Mouse (Mus musculus) lung, embryonic 14.5 days (tissue): ENCODE results near the gene Rnaset2b. TPM values are rescaled to one million over a fixed set of nuclear protein-coding genes. Genes with fewer than 3 reads are reported as not detected.
"Not testable (repeated sequence)": the region's sequence is repeated elsewhere in the genome, so short reads cannot be mapped to it uniquely, and the experiment has no call there.

Source experiments
- ATAC-seq: fragments of 200-750 bp; cut with Nextera tagmentation; 2 replicates; pipeline ENCODE4 v1.8.0; 2017; ENCODE audit warnings: mild to moderate bottlenecking, moderate TSS enrichment, moderate library complexity; ENCODE audit not compliant: insufficient read depth
- DNase-seq: peaks from one replicate; pipeline ENCODE4 v3.0.0-alpha.2; 2015
- H3K27ac ChIP-seq: fragments of 300-500 bp; sonication (generic); 2 replicates; pipeline ENCODE4 v1.5.1; 2014; ENCODE audit warnings: low read depth, mild to moderate bottlenecking, moderate library complexity
- H3K27me3 ChIP-seq: fragments of 300-500 bp; sonication (generic); 2 replicates; pipeline ENCODE4 v1.6.1; 2014; ENCODE audit warnings: low read length, control low read depth; ENCODE audit not compliant: insufficient read depth
- H3K36me3 ChIP-seq: fragments of 300-500 bp; sonication (generic); 2 replicates; pipeline ENCODE4 v1.6.1; 2014; ENCODE audit warnings: control low read depth; ENCODE audit not compliant: insufficient read depth
- H3K4me1 ChIP-seq: fragments of 300-500 bp; sonication (generic); 2 replicates; pipeline ENCODE4 v1.6.1; 2014; ENCODE audit warnings: antibody characterized with exemption, control low read depth; ENCODE audit not compliant: insufficient read depth
- H3K4me2 ChIP-seq: fragments of 300-500 bp; sonication (generic); 2 replicates; pipeline ENCODE4 v1.6.1; 2014; ENCODE audit warnings: mild to moderate bottlenecking
- H3K4me3 ChIP-seq: fragments of 300-500 bp; sonication (generic); 2 replicates; pipeline ENCODE4 v1.5.1; 2014; ENCODE audit warnings: low read depth, low read length
- H3K9ac ChIP-seq: fragments of 300-500 bp; sonication (generic); 2 replicates; pipeline ENCODE4 v1.6.1; 2014
- H3K9me3 ChIP-seq: fragments of 300-500 bp; sonication (generic); 2 replicates; pipeline ENCODE4 v1.6.1; 2016; ENCODE audit warnings: low read depth, low read length, control low read depth
- WGBS: fragments of 180-500 bp; shearing (Covaris S2); extraction: QIAGEN DNeasy Blood & Tissue Kit; methylation state at CpG from one replicate; pipeline ENCODE4 v1.1.7; 2014; 5-methylcytosine and 5-hydroxymethylcytosine counted together
- polyA plus RNA-seq: library from polyadenylated mRNA; unstranded; fragments of >200 nt; fragmentation: Nextera tagmentation; extraction: Ambion mirVana; gene quantifications from 2 replicates; pipeline ENCODE4 v1.2.1, GENCODE M21; 2014

Gene Rnaset2b
- polyA plus RNA-seq, 1 experiment from 2014 or later: 220 TPM

GRCm38 (mm10) chr17:6980144-6980543 is 9.7 kb downstream of the Rnaset2b start:
- not testable (repeated sequence) for H3K27me3 ChIP-seq, H3K4me1 ChIP-seq, H3K9ac ChIP-seq, H3K9me3 ChIP-seq, DNase-seq, H3K4me2 ChIP-seq, ATAC-seq, H3K27ac ChIP-seq, H3K36me3 ChIP-seq, H3K4me3 ChIP-seq
- 93% methylated on average over 5 of the region's 8 CpGs for WGBS

DNA sequence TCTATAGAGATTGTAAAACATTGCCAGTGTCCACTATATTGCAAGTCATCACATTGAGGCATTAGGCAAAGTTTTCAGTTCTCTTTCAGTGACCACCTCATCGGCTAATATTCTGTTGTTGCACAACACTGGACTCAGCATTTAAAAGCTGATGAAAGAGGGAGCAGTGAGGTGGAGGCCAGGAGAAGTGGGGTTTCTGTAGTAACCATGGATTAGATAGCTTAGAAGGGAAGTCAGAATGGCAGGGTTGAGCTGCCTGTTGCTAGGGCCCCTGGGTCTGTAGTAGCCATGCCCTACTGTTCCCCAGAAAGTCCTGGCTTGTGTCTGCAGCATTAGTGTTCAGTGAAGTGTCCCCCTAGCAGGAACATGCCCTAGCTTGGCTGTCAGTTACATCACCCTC is 15.7 kb downstream of the Rnaset2b start:
- not testable (repeated sequence) for H3K27ac ChIP-seq, H3K9ac ChIP-seq, H3K4me3 ChIP-seq, H3K36me3 ChIP-seq, H3K9me3 ChIP-seq, H3K27me3 ChIP-seq, H3K4me2 ChIP-seq, ATAC-seq, DNase-seq, H3K4me1 ChIP-seq
- 92% methylated on average over 1 of the region's 1 CpGs for WGBS

GRCm38 (mm10) chr17:6995504-6995903 is 25.1 kb downstream of the Rnaset2b start:
- no CpG with 5 or more reads among the region's 6 CpGs for WGBS
- not testable (repeated sequence) for ATAC-seq

GRCm38 (mm10) chr17:6996826-6997225 is 26.4 kb downstream of the Rnaset2b start:
- not testable (repeated sequence) for H3K4me1 ChIP-seq, H3K4me2 ChIP-seq, ATAC-seq, H3K9me3 ChIP-seq, DNase-seq, H3K27ac ChIP-seq, H3K36me3 ChIP-seq, H3K27me3 ChIP-seq, H3K4me3 ChIP-seq, H3K9ac ChIP-seq
- WGBS: 78% methylated on average over 8 of the region's 8 CpGs

More at GRCm38 (mm10) chr17:6995504-6995903, 25.1 kb downstream of the Rnaset2b start:
- DNase-seq, H3K27ac ChIP-seq, H3K9ac ChIP-seq, H3K9me3 ChIP-seq, H3K4me2 ChIP-seq, H3K36me3 ChIP-seq, H3K4me3 ChIP-seq, H3K27me3 ChIP-seq, H3K4me1 ChIP-seq: not testable (repeated sequence)

DNA sequence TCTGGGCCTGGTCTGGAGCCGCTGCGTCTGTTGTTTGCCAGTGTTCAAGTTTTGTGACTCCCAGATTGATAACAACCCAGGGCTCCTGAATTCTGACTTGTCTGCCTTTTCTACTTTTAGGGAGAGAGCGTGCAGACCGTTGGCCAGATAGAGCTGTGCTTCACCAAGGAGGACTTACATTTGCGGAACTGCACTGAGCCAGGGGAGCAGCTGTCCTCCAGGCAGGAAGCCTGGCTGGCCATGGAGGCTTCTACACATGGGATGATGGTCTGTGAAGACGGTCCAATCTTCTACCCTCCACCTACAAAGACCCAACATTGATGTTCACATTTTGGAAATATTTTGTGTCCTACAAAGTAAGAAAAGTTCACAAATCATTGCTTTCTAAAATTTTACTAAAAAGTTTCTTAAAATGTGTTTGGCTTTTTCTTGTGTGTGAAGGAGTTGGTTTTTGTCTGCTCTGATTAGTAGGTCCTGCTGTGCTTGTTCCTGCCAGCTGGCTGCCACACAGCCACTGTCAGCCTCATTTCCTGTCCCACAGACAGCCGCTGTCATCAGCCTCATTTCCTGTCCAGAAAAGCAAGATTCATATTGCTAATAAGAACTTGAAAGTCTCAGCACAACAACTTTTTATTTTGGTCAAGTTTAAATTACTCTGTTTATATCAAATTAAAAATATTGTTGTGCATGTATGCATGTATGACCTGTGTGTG is 27.5 kb downstream of the Rnaset2b start:
- not testable (repeated sequence) for H3K9ac ChIP-seq, H3K27me3 ChIP-seq, DNase-seq, H3K4me2 ChIP-seq, ATAC-seq, H3K27ac ChIP-seq, H3K4me3 ChIP-seq, H3K9me3 ChIP-seq, H3K36me3 ChIP-seq, H3K4me1 ChIP-seq
- WGBS: 80% methylated on average over 1 of the region's 7 CpGs

DNA sequence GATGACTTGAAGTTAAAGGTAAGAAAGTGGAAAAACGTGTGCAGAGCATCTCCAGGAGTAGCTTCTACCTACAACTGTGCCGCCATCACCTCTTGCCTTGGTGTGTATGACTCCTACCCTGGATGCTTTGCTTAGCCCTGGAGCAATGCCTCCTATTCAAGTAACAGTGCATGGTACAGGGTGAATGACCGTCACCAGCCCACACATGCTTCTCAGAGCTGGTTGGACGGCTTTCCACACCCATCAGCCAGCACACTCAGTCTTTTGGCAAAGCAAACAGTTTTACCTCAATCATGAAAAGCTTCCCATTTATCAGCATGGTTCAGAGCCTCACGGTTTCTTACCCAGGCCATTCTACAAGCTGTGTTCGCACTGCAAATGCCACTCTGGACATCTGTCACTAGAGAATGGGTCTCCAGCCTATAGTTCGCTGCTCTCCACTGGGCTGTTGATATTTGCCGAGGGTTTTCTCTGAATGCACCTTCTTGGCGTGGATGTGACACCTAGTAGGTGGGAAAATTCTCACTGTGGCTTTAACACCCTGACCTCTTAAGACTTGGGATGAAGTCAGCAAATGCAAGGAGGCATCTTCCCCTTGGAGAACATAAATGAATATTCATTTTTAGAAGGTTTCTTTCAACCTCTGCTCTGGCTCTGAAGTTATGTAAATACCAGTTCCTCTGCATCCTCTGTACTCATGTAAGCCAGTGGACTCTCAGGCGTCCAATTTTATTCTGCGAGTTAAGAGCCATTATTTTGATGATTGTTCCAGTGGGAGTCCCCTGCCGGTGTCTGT is 31.6 kb downstream of the Rnaset2b start:
- not testable (repeated sequence) for H3K4me3 ChIP-seq, H3K4me2 ChIP-seq, DNase-seq, H3K27me3 ChIP-seq, H3K9ac ChIP-seq, H3K27ac ChIP-seq, H3K4me1 ChIP-seq, H3K9me3 ChIP-seq, ATAC-seq, H3K36me3 ChIP-seq
- WGBS: 52% methylated on average over 7 of the region's 12 CpGs

DNA sequence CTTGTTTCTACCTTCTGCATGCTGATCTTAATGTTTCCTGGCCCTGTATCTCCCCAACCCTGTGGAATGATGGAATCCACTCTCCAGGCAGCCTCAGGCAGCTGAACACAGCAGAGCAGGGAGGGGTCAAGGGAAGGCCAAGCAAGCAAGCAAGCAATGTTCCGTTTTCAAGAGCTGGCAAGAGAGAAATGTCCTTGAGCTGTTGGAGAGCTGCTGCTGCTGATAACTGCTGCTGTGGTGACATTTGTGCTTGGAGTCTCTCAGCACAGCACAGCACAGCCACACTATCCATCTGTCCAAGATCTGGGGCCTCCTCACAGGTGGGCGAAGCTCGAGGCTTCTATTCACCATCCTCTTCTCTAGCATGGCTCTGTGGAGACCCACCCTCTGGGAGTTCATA is 33.0 kb downstream of the Rnaset2b start:
- no CpG with 5 or more reads among the region's 3 CpGs for WGBS
- not testable (repeated sequence) for H3K4me3 ChIP-seq, DNase-seq, H3K9ac ChIP-seq, H3K36me3 ChIP-seq, H3K4me2 ChIP-seq, H3K9me3 ChIP-seq, H3K27me3 ChIP-seq, H3K27ac ChIP-seq, H3K4me1 ChIP-seq
- peak; percentile 52; the same call in 1 of the 2 replicates for ATAC-seq

GRCm38 (mm10) chr17:7005646-7006045 is 35.2 kb downstream of the Rnaset2b start:
- not testable (repeated sequence) for H3K36me3 ChIP-seq, DNase-seq, H3K9me3 ChIP-seq, H3K27me3 ChIP-seq, H3K9ac ChIP-seq, H3K4me2 ChIP-seq, H3K27ac ChIP-seq, H3K4me3 ChIP-seq, ATAC-seq, H3K4me1 ChIP-seq
- 31% methylated on average over 2 of the region's 4 CpGs for WGBS

DNA sequence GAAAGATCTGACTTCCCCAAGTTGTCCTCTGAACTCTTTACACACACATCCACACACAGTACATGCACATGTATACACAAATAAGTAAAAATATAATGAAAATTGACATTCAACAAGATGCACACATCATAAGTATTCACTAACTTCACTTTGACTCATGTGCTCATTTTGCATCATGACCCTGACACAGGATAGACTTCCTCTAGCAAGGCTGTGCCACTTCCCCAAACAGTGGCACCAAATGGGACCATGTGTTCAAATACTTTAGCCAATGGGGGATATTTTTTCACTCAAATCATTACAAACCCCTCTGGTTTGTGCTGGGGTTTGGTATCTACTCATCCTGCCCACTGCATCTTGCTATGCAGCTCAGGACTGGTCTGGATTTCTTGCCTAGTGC is 38.5 kb downstream of the Rnaset2b start:
- H3K4me2 ChIP-seq, H3K9ac ChIP-seq, ATAC-seq, H3K4me3 ChIP-seq, DNase-seq, H3K36me3 ChIP-seq, H3K27me3 ChIP-seq, H3K9me3 ChIP-seq, H3K4me1 ChIP-seq, H3K27ac ChIP-seq: not testable (repeated sequence)

DNA sequence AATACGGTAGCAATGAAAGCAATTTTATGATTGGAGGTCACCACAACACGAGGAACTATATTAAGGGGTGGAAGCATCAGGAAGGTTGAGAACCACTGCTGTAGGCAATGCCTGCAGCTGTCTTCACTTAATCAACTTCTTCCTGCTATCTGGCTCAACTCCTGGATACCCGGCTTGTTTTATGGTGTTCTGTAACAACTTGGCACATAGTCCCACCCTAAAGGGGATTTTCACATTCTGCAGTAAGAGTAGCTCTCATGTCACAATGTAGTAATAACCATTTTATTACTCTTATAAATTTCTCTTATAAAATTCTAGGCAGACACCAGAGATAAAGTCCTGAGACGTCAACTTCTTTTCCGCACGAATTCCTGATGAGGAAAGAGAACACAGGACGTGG is 39.0 kb downstream of the Rnaset2b start:
- not testable (repeated sequence) for DNase-seq, H3K9me3 ChIP-seq, H3K4me1 ChIP-seq, H3K27ac ChIP-seq, H3K4me2 ChIP-seq, H3K27me3 ChIP-seq, H3K4me3 ChIP-seq, H3K36me3 ChIP-seq, ATAC-seq, H3K9ac ChIP-seq
- no CpG with 5 or more reads among the region's 7 CpGs for WGBS
